Mouse (Mus musculus): ENCODE measurements around the gene Mpz. TPM values are rescaled to one million over a fixed set of nuclear protein-coding genes. Genes with fewer than 3 reads are reported as not detected.

Gene Mpz
- polyA plus RNA-seq, 1 experiment = 3.7 TPM

GRCm38 (mm10) chr1:171209409-171209808 is 58.9 kb downstream of the Mpz start:
- no peak for TF ChIP-seq GATA1 (IDR thresholded peaks at IDR 0.05; ENCODE audit: borderline replicate concordance, low read length)
- TF ChIP-seq FLI1 (IDR thresholded peaks at IDR 0.05; ENCODE audit: low read length) = no peak
- Histone ChIP-seq H3K36me3 (replicated peaks; ENCODE audit: low read length) (peaks cover 3% of the 10 kb centered on the region), H3K4me3 (replicated peaks) (peak overlapping the region; percentile 42), H3K4me1 (peaks cover 62% of the 10 kb centered on the region), H3K27me3 (replicated peaks) (peaks cover 8% of the 10 kb centered on the region), H3K9me3 (peaks cover 7% of the 10 kb centered on the region)

Other genes starting within 250 kb of the Mpz start
- 1.4 TPM in 1 of 2 replicates, not detected in the other for gene Fcrlb, start 237.8 kb upstream of the Mpz start, polyA plus RNA-seq (2012; ENCODE audit: insufficient read depth, low replicate concordance)
- gene Fcrla, start 223.1 kb upstream of the Mpz start, polyA plus RNA-seq (2012; ENCODE audit: insufficient read depth, low replicate concordance) = not detected in 2 replicates
- gene Fcgr2b, start 174.2 kb upstream of the Mpz start, polyA plus RNA-seq (2012; ENCODE audit: insufficient read depth, low replicate concordance) = 17.6 TPM in 1 of 2 replicates, not detected in the other
- gene Fcgr4, start 131.8 kb upstream of the Mpz start, polyA plus RNA-seq (2012; ENCODE audit: insufficient read depth, low replicate concordance) = 0.07 TPM in 1 of 2 replicates, not detected in the other
- 9.2 TPM in 1 of 2 replicates, not detected in the other for gene Fcgr3, start 85.8 kb upstream of the Mpz start, polyA plus RNA-seq (2012; ENCODE audit: insufficient read depth, low replicate concordance)
- gene Cfap126, start 36.8 kb upstream of the Mpz start, polyA plus RNA-seq (2012; ENCODE audit: insufficient read depth, low replicate concordance) = not detected in 2 replicates
- gene Sdhc, start 108 bp upstream of the Mpz start, polyA plus RNA-seq (2012; ENCODE audit: insufficient read depth, low replicate concordance) = 22.4 and 93.6 TPM in 2 replicates
- gene Pcp4l1, start 45.6 kb downstream of the Mpz start, polyA plus RNA-seq (2012; ENCODE audit: insufficient read depth, low replicate concordance) = 28.3 and 28.5 TPM in 2 replicates
- gene Nr1i3, start 63.3 kb downstream of the Mpz start, polyA plus RNA-seq (2012; ENCODE audit: insufficient read depth, low replicate concordance) = not detected in 2 replicates
- gene Tomm40l, start 71.8 kb downstream of the Mpz start, polyA plus RNA-seq (2012; ENCODE audit: insufficient read depth, low replicate concordance) = 22.7 and 24.1 TPM in 2 replicates
- gene Apoa2, start 74.3 kb downstream of the Mpz start, polyA plus RNA-seq (2012; ENCODE audit: insufficient read depth, low replicate concordance) = not detected in 2 replicates
- 12.9 and 57.4 TPM in 2 replicates for gene Fcer1g, start 83.7 kb downstream of the Mpz start, polyA plus RNA-seq (2012; ENCODE audit: insufficient read depth, low replicate concordance)
- 0.50 TPM in 1 of 2 replicates, not detected in the other for gene Adamts4, start 99.7 kb downstream of the Mpz start, polyA plus RNA-seq (2012; ENCODE audit: insufficient read depth, low replicate concordance)
- gene Ndufs2, start 100.7 kb downstream of the Mpz start, polyA plus RNA-seq (2012; ENCODE audit: insufficient read depth, low replicate concordance) = 24.9 and 49.7 TPM in 2 replicates
- gene B4galt3, start 119.6 kb downstream of the Mpz start, polyA plus RNA-seq (2012; ENCODE audit: insufficient read depth, low replicate concordance) = 20.5 and 20.6 TPM in 2 replicates
- 17.0 and 28.8 TPM in 2 replicates for gene Ppox, start 130.5 kb downstream of the Mpz start, polyA plus RNA-seq (2012; ENCODE audit: insufficient read depth, low replicate concordance)
- gene Usp21, start 137.3 kb downstream of the Mpz start, polyA plus RNA-seq (2012; ENCODE audit: insufficient read depth, low replicate concordance) = 33.2 and 67.7 TPM in 2 replicates
- 18.6 and 97.6 TPM in 2 replicates for gene Ufc1, start 144.3 kb downstream of the Mpz start, polyA plus RNA-seq (2012; ENCODE audit: insufficient read depth, low replicate concordance)
- gene Dedd, start 178.4 kb downstream of the Mpz start, polyA plus RNA-seq (2012; ENCODE audit: insufficient read depth, low replicate concordance) = 19.6 and 45.4 TPM in 2 replicates
- gene Nit1, start 194.9 kb downstream of the Mpz start, polyA plus RNA-seq (2012; ENCODE audit: insufficient read depth, low replicate concordance) = 3.2 and 6.1 TPM in 2 replicates
- 1.3 and 11.9 TPM in 2 replicates for gene Pfdn2, start 195.0 kb downstream of the Mpz start, polyA plus RNA-seq (2012; ENCODE audit: insufficient read depth, low replicate concordance)
- gene Klhdc9, start 210.1 kb downstream of the Mpz start, polyA plus RNA-seq (2012; ENCODE audit: insufficient read depth, low replicate concordance) = not detected in 2 replicates
- 0.44 TPM in 1 of 2 replicates, not detected in the other for gene Nectin4, start 219.4 kb downstream of the Mpz start, polyA plus RNA-seq (2012; ENCODE audit: insufficient read depth, low replicate concordance)
- gene Arhgap30, start 238.2 kb downstream of the Mpz start, polyA plus RNA-seq (2012; ENCODE audit: insufficient read depth, low replicate concordance) = 5.2 and 12.3 TPM in 2 replicates